Mouse (Mus musculus) heart, adult 10 weeks (tissue): Measurements from ENCODE around the gene Olfr1463. TPM values are rescaled to one million over a fixed set of nuclear protein-coding genes. Genes with fewer than 3 reads are reported as not detected.

ENCODE experiments used
- polyA plus RNA-seq: library from polyadenylated mRNA; stranded (reverse); fragments of 350-450 nt; fragmentation: Illumina TruSeq; extraction: RNeasy Lipid Tissue Mini Kit (QIAGEN cat#74804); gene quantifications from one replicate; pipeline ENCODE4 v1.2.3, GENCODE M21; 2014; ENCODE audit warnings: low read depth, low replicate concordance

Gene Olfr1463
- not detected for polyA plus RNA-seq

DNA sequence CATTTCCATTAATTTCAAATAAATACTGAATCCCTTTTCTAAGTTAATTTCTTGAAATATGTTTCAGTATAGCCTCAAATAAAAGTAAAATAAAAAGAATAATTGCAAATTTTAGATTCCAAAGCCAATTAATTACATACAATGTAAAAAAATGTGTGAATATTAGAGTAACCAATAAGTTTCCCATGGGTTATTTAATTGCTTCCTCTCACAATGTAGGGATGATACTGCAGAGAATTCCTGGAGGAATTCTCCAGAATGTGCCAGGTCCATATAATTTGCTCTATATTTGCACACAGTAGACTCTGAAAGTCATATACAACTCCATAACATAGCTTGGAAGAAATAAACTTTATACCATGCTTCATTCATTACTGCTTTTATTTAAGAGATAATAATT lies at the start of gene Olfr1463:
Gene Olfr1463, plus strand, starts transcription at position 301 of the 400 bp plus-strand sequence.

DNA sequence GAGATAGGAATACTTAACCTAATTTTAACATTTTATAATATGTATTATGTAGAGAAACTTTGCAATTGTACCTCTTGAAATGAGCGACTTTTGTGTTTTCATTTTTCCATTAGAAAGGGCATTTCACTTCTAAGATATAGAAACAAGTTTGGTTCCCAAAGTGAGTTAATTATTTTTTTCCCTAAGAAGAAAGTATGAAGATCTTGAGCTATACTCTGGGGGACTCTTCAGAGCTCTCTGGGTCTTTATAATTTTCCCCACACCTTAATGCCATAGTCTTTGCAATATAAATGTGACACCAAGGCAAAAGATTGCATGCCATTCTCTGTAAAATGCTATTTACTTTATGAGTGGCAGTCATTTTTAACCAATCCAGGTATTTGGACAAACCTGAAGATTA lies 45.7 kb upstream of the Olfr1463 start, which contains the start of gene Olfr1462:
Gene Olfr1462, plus strand, starts transcription at position 301 of the 400 bp plus-strand sequence.

Other genes starting within 250 kb of the Olfr1463 start
- gene Olfr1451, start 236.3 kb upstream of the Olfr1463 start, polyA plus RNA-seq, result not detected
- gene Olfr1453, start 203.0 kb upstream of the Olfr1463 start, polyA plus RNA-seq, result not detected
- gene Olfr1454, start 170.7 kb upstream of the Olfr1463 start, polyA plus RNA-seq, result not detected
- gene Olfr1457, start 133.4 kb upstream of the Olfr1463 start, polyA plus RNA-seq, result not detected
- not detected for gene Olfr1458, start 124.6 kb upstream of the Olfr1463 start, polyA plus RNA-seq
- gene Olfr1459, start 81.8 kb upstream of the Olfr1463 start, polyA plus RNA-seq, result not detected
- not detected for gene Olfr1461, start 68.3 kb upstream of the Olfr1463 start, polyA plus RNA-seq
- not detected for gene Olfr1462, start 45.6 kb upstream of the Olfr1463 start, polyA plus RNA-seq
- gene Olfr1465, start 84.2 kb downstream of the Olfr1463 start, polyA plus RNA-seq, result not detected
- not detected for gene Olfr1466, start 107.5 kb downstream of the Olfr1463 start, polyA plus RNA-seq
- not detected for gene Olfr1467, start 130.9 kb downstream of the Olfr1463 start, polyA plus RNA-seq
- gene Olfr1469, start 176.5 kb downstream of the Olfr1463 start, polyA plus RNA-seq, result not detected
- not detected for gene Olfr1471, start 212.1 kb downstream of the Olfr1463 start, polyA plus RNA-seq
- not detected for gene Olfr1472, start 224.8 kb downstream of the Olfr1463 start, polyA plus RNA-seq
- gene Olfr1474, start 238.2 kb downstream of the Olfr1463 start, polyA plus RNA-seq, result not detected
- gene Olfr1475, start 248.9 kb downstream of the Olfr1463 start, polyA plus RNA-seq, result not detected